Mouse (Mus musculus) gastrocnemius, postnatal 36 days (tissue): ENCODE results near the gene Camk2d. TPM values are rescaled to one million over a fixed set of nuclear protein-coding genes. Genes with fewer than 3 reads are reported as not detected.

Source experiments
- DNase-seq, 2 experiments: peaks; one replicate each; pipeline ENCODE4 v3.0.0; 2022
- intact Hi-C: fragments of 180-260 bp; cut with DNase I; formaldehyde crosslinking; loops from one replicate; pipeline ENCODE4 v1.15.1; 2025
- total RNA-seq, 2 experiments: library from RNA; stranded (reverse); gene quantifications; 2 replicates each; pipeline ENCODE4 v1.2.3; 2021

Camk2d gene
- total RNA-seq, 2 experiments from 2014 or later = 57.7 to 70.2 TPM

DNA sequence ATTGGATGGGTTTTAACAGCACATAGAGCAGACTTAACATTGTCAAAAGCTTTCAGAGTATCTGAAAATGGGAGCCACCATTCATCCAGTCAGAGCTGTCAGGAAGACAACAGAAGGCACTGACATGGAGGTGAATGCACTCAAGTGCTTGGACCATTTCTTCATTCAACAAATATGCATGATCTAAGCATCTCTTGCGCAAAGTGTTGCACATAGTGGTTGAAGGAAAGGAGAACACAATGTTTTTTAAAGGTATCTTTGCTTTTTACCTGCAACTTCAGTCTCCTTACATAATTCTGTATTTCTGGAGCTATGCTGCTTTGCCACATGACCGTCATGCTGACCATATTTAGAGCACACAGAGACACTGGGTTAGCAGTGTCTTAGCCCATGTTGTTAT lies 138.4 kb downstream of the Camk2d start:
- intact Hi-C loops = no loop called here
- DNase-seq = no peak

- DNase-seq = no peak
- intact Hi-C loops = no loop called here
These were observed 139.1 kb downstream of the Camk2d start for GRCm38 (mm10) chr3:126735211-126735610.

DNA sequence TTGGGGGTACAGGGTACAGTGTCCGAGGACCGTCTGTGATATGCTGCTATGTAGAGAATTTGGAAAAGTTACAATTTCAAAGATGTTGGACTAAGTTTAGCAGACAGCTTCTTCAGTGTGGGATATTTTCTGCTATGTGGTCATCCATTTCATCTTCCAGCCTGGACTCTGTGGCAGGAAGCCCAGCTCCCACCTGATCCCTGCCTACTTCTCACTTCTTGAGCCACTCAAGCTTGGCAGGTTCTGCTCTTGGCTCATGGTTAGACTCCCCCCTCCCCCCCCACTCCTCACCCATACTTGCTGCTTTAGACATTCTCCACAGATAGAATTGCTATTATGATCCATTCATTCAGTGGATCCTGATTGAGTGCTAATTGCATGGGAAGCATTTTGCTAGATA lies 141.0 kb downstream of the Camk2d start:
- DNase-seq = peak; percentile 35 to 62
- intact Hi-C loops = no loop called here

DNA sequence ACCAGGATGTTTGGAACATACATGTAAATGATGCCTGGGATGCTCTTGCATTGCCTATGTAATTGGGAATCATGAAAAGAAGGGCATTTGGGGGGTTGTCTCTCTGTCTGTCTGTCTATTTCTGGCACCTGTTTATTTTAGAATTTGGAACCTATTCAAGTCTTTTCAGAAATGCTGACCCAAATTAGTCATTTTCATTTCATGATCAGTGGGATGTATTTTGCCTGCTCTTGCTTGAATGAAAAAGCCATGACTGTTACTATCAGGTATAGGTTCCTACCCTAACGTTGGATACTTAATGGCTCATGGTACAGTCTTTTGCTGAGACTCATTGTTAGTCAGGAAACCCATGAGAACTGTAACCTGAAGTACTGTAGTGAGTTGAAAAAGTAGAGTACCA lies 144.0 kb downstream of the Camk2d start:
- no peak for DNase-seq
- intact Hi-C loops = no loop called here

DNA sequence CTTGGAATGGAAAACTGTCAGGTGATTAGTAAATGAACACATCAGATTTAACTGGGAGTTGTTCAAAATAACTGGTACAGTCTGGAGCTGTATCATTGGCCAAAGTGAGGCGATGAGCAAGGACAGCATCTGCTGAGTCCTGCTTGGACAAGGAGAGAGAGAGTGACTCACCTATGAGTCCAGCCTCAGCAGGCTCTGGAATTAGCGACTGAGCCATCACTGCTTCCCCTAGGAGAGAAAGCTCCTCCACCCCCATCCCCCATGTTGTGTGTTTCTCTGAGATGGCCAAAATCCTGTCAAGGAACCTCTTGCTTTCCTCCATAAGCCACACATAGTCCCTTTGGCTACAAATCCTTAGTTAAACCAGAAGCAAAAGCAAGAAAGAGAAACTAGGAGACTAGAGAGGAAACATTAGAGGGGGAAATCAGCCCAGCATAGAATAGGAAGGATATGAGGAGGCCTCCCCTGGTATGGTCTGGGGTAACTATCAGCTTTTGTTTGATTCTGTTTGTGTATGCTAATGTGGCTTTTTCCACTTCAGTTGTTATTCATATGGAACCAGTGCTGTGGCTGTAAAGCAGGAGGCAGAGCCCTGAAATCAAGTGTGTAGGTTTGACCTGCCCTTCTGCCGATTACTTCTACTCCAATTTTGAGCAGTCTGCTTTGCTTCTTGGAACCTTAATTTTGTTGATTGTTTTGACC lies 148.5 kb downstream of the Camk2d start:
- DNase-seq = no peak
- intact Hi-C loops = loop anchor here (5.0 kb wide), 1 partner anchor 82 kb away; no protein-coding TSS in a partner anchor

DNA sequence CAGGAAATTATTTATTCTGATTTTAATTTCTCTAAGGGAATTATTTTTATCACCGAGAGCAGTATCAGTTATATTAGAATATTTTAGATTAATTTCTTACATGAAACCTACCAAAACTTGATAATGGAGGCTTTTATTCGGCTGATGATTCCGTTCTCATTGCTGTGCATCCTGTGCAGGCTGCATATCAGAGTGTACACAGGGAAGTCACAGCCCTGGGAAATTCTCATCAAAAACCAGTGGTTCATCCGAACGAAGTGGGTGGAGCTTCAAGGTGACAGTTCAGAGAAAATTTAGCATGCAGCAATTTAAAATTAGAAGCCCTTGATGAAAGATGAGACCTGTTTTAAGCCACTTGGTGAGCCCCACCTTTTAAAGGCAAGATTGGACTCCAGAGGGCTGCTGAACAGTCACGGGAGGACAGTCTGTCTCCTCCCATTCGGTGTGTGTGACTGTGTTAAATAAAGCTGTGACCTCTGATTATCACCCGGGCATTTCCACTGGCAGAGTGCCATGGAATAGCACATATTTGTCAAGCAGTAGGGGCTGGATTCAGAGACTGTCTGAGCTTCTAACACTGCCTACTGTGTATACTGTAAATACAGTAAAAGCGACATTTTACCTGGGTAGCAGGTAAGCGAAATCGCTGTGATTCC lies 150.2 kb downstream of the Camk2d start:
- intact Hi-C loops = loop anchor here (5.0 kb wide), 1 partner anchor 84 kb away; no protein-coding TSS in a partner anchor
- DNase-seq = no peak

- DNase-seq = no peak
- intact Hi-C loops = loop anchor here (5.0 kb wide), 1 partner anchor 85 kb away; no protein-coding TSS in a partner anchor
These were observed 151.5 kb downstream of the Camk2d start for GRCm38 (mm10) chr3:126747628-126748027.

GRCm38 (mm10) chr3:126751377-126752098 lies 155.4 kb downstream of the Camk2d start:
- intact Hi-C loops = no loop called here
- no peak for DNase-seq

GRCm38 (mm10) chr3:126752978-126753377 lies 156.9 kb downstream of the Camk2d start:
- DNase-seq = no peak
- intact Hi-C loops = no loop called here

GRCm38 (mm10) chr3:126758398-126758797 lies 162.3 kb downstream of the Camk2d start:
- DNase-seq = no peak
- intact Hi-C loops = no loop called here

- intact Hi-C loops = no loop called here
- no peak for DNase-seq
These were observed 164.5 kb downstream of the Camk2d start for GRCm38 (mm10) chr3:126760608-126761007.

- DNase-seq = no peak
- intact Hi-C loops = no loop called here
These were observed 168.6 kb downstream of the Camk2d start for GRCm38 (mm10) chr3:126764745-126765144.

DNA sequence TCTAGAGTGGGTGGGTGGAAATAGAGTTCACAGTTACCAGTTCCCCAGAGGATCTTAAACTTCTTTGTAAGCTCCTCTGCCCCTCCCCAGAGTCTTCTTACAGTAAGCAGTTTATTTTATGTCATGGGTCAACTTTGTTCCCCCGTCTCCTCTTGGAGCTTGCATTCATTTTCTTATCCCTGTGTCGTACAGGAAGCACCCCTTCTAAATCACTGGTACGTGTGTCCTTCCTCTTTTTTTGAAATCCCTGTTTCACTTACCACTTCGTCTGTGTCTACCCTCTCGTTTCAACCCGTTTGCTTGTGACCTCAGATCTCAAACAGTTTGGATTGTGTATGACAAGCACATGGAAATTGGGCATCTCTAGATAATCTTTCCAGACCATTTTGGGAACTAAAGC lies 174.0 kb downstream of the Camk2d start:
- DNase-seq = no peak
- intact Hi-C loops = loop anchor here (5.0 kb wide), 1 partner anchor 193 kb away; no protein-coding TSS in a partner anchor

GRCm38 (mm10) chr3:126771032-126771431 lies 174.9 kb downstream of the Camk2d start:
- intact Hi-C loops = loop anchor here (1.0 to 5.0 kb wide), 2 partner anchors 175 to 194 kb away; partner anchors contain the start of gene Camk2d
- DNase-seq = no peak

GRCm38 (mm10) chr3:126771541-126771940 lies 175.4 kb downstream of the Camk2d start:
- intact Hi-C loops = loop anchor here (1.0 to 5.0 kb wide), 2 partner anchors 175 to 194 kb away; partner anchors contain the start of gene Camk2d
- DNase-seq = peak; percentile 48 to 65

DNA sequence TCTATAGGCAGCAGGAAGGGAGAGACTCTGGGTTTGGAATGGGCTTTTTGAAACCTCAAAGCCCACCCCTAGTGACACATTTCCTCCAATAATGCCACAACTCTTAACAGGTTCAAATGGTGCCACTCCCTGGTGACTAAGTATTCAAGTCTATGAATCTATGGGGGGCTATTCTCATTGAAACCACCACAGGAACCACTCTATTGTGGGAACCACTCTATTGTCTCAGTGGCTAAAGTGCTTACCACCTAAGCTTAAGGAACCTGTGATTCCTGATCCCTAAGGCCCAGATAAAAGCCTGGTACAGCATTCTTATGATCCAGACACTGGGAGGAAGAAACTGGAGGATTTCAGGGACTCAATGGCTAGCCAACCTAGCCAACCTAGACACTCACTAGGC lies 179.9 kb downstream of the Camk2d start:
- intact Hi-C loops = no loop called here
- DNase-seq = no peak

GRCm38 (mm10) chr3:126777101-126777500 lies 181.0 kb downstream of the Camk2d start:
- intact Hi-C loops = no loop called here
- DNase-seq = no peak

- intact Hi-C loops = no loop called here
- DNase-seq = no peak
These were observed 181.8 kb downstream of the Camk2d start for GRCm38 (mm10) chr3:126777879-126778278.

- no peak for DNase-seq
- intact Hi-C loops = no loop called here
These were observed 184.0 kb downstream of the Camk2d start for GRCm38 (mm10) chr3:126780014-126780615.

DNA sequence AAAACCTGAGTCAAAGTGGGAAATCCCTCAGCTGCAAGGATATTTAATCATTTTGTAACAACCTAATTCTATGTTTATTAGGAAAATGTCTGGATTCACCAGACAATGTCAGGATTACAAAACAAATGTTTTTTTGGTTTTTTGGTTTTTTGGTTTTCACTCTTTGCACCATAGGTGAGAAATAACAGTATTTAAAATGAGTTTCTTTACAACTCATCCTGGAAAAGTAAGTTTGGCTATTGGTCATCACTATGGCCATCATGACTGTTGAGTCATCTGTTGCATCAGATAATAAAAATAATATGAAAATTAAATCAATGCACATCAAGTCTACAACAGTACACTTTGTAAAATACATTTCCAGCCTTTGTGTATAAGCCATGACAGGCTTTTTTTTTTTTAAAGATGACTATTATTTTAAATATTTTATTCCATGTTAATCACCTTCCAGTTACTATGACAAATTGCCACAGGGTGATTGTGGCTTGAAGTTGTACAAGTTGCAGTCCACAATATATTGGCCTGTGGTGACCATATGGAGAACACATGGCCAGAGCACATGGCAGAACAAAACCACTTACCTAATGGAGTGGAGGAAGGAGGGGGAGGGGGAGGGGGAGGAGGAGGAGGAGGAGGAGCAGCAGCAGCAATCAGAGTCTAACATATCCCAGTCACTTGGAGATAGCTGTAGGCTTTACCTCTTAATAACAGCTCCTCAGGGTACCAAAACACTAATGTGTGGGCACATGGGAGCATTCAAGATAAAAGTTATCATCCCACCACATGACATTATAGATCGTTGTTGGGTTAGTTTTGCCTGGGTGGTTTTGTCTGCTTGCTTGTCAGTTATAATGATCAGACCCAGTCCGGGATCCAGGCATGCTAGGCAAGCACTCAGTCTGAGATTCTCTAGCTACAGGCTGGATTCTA lies 197.2 kb downstream of the Camk2d start:
- DNase-seq = no peak
- intact Hi-C loops = no loop called here
